Mouse (Mus musculus) layer of hippocampus, postnatal 10 days (tissue): ENCODE data around the gene Ces1a. TPM values are rescaled to one million over a fixed set of nuclear protein-coding genes. Genes with fewer than 3 reads are reported as not detected.
A peak's percentile ranks its signal among the peaks of the same experiment; 100 is the strongest.

Source experiments
- DNase-seq, 2 experiments: peaks; one replicate each; pipeline ENCODE4 v3.0.0; 2021; ENCODE audit warnings: low spot score in 2 of 2
- long read RNA-seq: library from polyadenylated mRNA; stranded (forward); transcript quantifications from one replicate; pipeline ENCODE4 v2.0.0, GENCODE M21; 2023
- total RNA-seq, 2 experiments: library from RNA; stranded (reverse); gene quantifications; 2 replicates each; pipeline ENCODE4 v1.2.3; 2021

Gene Ces1a
- not detected for total RNA-seq
- long read RNA-seq, result 0 reads

DNA sequence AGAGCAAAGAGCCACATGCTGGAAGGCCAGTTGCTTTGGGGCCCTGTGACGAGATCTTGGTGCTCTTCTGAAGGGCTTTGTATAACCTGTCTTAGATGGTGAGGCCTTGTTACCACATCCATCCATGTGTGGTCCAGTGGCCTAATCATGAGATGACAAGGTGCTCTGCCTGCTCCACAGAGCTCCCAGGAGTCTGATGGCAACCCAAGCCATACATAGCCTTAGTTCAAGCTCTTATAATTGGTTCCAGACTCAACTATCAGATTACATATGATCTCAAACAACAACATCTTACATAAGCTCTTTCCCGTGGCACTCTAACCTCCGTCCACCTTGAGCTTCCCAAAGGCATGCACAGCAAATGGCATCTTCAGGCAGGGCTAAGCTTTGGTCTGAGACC is at the start of gene Ces1a:
Ces1a (minus strand) TSS at position 101 of the 400 bp plus-strand sequence.
- DNase-seq, result no peak

DNA sequence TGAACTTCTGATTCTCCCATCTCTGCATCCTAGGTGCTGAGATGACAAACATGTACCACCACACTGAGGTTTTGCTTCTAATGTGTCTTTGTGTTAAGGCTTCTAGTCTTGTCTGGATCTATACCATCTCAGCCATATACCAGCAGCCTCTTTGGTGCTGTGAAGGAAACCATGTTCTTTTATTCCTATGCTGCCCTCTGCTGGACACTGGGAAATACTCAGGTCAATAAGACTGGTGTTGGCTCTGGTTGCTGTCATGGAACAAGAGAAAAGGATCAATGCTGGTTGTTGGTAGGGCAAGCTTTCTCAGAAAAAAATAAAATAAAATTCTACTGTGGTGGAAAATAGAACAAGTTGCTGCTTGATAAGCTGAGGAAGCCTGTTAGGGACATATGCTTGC is 47.4 kb upstream of the Ces1a start:
- peak; percentile 29 to 32 for DNase-seq

DNA sequence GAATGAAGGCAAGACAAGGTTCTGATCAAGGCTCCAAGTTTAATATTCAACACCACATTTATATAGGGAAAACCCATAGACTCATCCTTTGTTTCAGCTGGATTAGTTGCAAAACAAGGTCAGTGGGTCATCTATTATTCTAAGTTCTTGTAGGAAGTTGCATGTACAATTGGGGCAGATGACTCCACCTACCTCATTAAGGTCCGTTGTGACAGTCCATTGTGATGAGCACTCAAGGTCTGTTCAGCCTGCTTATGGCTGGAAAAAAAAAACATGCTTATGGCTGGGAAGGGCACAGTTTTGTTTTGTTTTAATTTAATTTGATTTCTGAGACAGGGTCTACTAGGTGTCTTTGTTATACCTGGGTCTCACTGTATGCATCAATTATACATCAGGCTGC is 43.3 kb upstream of the Ces1a start:
- no peak for DNase-seq

DNA sequence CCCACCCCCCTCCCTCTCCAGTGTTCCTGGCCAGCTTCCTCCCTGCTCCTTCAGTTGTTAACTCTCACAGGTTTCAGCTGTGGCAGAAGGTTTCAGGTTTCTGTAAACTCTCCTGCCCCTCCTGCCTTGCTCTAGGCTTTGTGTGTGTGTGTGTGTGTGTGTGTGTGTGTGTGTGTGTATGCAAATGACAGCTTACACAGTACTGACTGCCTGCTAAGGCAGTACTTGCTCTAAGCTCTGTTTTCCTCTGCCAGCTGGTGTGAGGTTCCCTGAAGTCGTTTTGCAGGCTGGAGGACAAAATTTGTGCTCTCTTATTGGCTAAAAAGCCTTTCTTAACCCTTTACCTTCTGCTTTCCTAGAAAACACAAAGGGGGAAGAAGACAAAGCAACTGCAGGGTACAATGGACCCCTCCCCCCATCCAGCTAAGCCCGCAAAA is 40.7 kb upstream of the Ces1a start:
- DNase-seq, result no peak

DNA sequence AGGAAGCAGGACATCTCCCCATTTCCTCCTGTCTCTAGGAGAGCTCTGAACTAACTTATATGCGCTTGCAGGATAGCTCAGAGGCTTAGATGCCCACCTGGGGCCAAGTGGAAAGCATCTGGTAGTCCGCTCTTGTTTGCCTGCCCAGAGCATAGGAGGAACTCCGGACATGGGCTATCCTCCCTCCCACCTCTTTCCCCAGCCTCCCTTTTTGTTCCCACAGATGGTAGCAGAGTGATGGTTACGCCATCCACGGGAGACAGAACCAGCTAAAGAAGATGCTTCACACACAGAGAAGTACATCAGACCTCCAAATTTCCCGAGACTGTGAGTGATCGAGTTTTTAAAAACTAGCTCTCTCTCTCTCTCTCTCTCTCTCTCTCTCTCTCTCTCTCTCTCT is 40.2 kb upstream of the Ces1a start:
- DNase-seq, result no peak

DNA sequence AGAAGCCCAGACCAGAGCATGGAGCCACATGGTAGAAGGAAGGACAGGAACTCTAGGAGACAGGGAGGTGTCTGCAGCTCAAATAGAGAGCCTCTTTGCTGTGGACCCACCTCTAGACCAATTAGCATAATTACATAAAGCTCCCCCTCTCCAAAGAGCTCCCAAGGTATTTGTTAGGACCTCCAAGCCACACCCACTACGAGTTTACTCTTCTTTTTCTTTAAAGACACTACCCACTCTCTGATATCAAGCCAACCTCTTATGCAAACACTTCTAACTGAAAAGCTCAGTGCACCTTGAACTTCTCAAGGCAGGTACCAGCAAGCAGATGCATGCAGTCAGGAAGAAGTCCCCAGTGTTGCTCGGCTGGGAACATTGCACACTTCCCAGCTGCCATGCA is 31.9 kb upstream of the Ces1a start, which contains the start of gene Ces1b:
Ces1b (minus strand) TSS at position 131 of the 400 bp plus-strand sequence.
- DNase-seq, result no peak

DNA sequence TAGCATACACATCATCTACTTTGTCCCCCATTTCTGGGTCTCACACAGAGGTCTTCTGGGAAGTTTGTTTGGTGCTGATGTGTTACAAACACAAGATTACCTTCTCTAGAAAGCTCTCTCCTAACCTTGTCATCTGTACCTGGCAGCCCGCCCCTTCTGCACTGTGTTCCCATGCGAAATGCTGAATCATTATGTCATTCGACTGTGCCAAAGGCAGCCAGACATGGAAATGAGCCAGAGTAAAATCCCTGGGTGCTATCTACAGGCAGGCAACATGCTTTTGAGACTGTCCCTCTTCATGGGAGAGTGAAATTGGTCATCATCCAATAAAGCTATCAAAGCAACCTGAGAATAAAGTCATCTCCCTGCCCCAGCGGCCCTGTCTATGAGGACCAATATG is 27.3 kb upstream of the Ces1a start:
- no peak for DNase-seq

DNA sequence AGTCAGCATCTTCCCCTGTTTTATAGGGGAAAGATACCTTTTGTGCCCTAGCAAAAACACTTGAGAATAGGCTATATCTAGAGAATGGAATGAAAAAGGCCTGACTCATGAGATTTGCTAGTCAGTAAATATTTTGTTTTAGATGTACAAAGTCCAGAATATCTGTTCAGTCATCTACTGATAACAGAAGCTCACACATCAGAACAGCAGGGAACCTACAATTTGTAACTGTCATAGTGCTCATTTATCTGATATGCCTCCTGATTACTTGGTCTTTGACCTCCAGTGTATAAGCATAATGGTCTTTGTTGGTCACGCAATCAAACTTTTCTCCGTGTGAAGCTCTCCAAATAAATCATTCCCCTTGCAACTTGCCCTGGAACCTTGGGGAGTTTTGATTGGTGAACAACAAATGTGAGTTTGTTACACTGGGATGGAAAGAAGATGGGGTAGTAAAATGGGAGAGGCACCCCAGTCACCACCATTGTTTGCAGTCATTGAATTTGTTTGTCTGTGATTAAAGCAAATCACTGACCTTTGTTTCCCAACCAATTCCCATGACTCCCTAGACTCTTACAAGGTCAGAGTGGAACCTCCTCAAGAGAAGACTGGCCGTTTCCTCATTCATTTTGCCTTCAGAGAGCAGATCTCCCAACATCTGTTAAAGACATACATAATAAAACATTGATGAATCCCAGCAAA is 15.6 kb upstream of the Ces1a start:
- DNase-seq, result no peak

DNA sequence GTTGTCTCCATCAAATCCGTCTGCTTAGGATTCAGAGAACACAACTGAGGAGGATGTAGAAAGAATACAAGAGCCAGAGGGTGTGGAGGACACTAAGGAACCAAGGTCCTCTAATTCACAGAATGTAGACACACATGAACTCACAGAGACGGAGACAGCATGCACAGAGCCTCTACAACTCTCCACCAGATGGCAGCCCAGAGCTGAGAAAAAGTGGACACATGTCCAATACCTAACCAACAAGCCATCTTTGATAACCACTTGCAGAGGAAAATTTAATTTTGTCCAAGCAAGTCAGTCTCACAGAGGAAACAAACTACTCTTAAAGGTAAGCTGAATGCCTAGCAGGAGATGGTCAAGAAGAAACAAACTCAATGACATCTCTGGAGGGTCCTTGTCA is 11.2 kb upstream of the Ces1a start:
- peak; percentile 63 to 74 for DNase-seq

DNA sequence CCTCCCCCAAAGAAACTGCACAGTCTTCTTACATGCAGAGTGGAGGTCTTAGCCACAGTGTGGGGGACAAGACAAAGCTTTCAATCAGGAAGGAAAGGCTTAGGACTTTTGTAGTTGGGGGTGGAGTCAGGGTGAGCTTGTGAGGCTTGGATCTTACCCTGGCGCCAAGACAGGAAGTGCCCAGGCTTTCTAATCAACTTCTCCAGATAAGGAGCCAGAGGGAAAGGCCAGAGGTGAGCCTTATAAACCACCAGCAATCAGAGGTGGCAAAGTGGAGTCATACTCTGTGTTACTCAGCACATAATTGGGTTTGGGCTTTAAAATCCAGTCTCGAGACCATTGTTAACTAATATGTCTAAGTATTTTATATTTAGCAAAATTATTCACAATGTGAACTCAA is 7.2 kb upstream of the Ces1a start:
- DNase-seq, result no peak

DNA sequence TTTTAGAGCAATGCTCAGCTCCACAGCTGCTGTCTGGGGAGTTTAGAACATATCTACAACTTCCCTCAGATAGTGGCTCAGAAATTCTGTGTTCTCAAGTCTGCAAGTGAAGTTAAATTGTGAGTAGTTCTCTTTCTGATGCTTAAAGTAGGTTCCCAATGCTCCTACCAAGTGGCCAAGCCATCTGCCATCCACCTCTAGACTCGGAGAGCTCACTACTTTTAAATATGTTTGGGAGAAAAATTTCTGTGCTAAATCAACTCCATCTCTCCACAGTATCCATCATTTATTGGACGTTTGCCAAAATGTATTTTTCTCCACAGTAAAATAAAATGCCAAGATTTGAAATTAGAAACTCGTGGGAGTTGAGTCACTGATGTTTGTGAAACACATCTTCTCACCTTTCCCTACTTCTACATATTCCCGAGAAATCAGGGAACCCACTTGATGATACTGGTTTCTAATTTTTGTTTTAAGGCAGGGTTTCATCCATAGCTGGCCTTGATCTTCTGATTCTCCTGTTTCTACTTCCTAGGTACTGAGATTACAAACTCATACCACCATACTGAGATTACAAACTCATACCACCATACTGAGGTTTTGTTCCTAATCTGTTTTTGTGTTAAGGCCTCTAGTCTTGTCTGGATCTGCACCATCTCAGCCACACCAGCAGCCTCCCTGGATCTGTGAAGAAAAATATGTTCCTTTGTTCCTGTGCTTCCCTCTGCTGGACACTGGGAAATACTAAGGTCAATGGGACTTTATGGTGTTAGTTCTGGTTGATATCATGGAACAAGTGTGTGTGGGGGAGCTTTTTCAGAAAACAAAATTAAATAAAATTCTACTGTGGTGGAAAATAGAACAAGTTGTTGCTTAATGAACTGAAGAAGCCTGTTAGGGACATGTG is 771 bp upstream of the Ces1a start:
- no peak for DNase-seq

DNA sequence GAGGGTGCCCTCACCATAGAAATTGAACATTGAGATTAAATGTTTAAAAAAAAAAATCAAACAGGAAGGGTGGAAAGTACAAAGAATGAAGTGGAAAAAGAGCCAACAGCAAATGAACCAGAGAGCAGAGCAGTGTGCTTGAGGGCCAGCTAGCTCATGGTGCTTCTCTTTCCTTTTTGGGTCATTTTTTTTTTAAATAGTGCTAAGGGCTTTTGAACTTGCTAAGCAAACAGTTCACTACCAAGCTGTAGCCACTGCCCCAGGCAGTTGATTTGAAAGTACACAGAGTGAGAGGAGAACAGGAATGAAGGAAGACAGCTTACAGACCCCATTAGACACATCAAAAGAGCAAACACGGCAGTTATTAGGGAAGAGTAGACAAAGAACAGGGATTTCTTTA is 4.9 kb downstream of the Ces1a start:
- DNase-seq, result no peak

DNA sequence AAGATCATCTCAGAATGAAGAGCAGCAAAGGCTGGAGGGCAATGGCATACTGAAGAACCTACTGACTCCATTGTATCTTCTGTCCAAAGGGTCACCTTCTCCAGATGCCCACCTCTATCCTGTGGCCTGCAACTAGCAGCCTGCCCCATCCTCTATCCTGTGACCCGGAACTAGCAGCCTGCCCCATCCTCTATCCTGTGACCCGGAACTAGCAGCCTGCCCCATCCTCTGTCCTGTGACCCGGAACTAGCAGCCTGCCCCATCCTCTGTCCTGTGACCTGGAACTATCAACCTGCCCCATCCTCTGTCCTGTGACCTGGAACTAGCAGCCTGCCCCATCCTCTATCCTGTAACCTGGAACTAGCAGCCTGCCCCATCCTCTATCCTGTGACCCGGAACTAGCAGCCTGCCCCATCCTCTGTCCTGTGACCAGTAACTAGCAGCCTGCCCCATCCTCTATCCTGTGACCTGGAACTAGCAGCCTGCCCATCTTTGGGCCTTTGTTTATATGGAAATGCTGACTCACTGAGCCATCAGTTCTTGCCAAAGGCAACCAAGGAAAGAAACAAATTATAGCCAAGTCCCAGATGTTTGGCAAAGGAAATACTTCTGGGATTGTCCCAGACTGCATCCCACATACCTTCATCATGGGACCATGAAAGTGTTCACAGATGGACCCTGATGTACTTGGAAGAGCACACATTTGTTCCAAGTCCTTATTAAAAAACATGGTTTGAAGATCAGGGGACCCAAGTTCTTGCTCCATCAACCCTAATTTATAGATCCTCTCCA is 7.0 kb downstream of the Ces1a start:
- DNase-seq, result no peak

DNA sequence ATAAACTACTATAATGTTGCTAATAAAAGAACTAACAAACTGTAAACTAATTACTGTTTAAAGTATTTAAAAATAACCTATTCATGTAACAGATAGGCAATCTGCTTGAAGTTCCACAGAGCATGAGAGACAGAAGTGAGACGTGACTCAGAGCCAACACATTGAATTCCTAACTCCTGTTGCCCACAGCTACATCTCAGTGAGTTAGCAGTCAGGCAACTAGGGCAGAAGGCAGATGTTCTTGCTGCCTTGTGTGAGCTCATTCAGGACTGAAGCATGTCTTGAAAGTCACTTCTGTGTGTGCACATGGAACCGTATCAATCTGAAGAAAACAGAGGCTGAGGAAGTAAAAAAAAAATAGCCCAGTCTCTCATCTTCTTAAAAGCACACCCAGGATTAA is 7.7 kb downstream of the Ces1a start:
- no peak for DNase-seq

DNA sequence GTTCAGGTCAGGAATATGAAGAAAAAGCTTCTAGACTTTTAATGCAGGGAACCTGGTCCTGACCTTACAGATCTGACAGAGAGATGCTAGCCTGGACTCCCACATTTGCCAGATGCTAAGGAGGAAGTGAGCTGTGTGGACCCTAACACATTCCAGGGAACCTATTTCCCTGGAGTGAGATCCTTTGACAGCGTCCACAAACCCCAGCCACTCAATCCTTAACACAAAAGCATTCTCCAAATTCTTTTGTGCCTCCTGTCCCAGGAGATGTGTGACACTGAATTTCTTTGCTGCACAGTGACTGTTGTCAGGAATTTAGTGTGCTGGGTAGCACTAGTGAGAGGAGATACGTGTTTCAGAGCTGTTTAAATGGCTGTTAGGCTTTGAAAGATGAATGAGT is 9.2 kb downstream of the Ces1a start:
- no peak for DNase-seq

DNA sequence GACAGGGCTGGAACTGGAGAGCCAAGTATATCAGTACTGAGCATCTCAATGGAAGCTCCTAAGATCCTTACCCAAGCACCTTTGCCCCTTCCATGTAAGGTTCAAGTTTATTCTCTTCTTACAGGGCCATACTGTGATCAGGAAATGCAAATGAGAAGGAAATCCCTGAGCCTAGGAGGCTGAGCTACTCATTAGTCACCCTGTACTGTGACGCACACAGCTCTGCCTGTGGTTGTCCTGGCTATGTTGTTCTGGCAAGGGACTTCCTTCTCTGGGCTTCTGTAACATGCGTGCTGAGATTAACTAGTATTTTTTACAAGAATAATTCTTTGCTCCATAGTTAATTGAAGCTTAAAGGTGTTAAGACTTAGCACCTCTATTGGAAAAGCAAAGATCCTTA is 17.3 kb downstream of the Ces1a start:
- DNase-seq, result no peak

DNA sequence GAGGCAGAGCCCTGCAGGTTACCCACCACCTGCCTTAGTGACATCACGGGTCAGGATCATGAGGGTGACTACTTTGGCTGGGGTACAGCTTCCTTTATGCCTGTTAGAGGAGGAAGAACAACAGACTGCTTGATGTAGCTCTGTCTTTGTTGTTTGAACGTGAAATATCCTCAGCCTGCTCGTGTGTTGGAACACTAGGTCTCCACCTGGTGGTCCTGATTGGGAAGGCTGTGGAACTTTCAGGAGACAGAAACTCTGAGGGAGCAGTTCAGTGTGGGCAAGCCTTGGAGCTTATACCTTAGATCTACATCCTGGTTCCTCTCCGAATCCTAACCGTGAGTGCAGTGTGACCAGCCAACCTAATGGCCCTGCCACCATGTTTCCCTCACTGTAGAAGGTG is 26.3 kb downstream of the Ces1a start:
- no peak for DNase-seq

DNA sequence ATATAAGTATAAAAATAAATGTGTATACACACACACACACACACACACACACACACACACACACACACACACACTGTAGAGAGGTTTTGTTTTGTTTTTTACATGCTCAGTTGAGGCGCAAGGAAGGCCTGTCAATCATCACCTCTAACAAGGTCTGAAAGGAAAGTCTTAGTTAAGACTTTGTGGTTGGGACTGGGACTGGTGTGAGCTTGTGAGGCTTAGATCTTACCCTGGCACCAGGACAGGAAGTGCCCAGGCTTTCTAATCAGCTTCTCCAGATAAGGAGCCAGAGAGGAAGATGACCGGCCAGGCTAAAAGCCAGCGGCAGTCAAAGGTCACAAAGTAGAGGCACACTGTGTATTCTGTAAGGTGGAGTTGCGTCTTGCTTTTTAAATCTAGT is 33.7 kb downstream of the Ces1a start:
- no peak for DNase-seq

DNA sequence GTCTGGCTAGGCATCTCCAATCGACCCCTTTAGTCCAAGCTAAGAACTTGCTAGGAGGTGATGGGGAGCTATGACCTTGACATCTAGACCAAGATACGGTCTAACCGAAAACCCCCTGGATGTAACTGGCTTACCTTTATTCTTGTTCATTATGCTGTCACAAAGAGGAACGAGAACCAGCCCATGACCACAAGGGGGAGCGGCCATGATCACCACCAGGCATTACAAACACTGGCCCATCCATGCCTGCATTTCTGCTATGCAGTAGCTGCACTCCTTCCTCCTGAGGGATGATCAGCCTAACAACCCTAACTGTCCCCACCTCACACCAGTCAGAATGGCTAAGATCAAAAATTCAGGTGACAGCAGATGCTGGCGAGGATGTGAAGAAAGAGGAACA is 35.8 kb downstream of the Ces1a start:
- DNase-seq, result peak in 1 of 2 experiments; percentile 24

DNA sequence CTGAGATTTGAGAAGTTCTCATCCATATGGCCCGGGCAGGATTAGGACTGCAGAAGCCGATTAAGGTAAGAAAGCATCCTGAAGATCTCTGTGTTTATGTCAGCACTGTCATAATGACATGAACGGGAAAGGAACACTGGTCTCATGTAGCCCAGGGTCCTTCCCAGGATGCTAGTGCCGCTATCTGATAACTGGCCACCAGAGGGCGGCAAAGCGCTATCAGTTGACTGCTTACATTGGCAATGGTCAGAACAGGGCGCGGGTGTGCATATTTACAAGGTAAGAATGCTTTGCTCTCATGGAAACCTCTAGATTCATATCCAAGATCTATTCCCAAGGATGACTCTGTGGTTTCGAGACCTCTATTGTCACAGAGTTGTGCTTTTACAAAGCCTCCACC is 36.6 kb downstream of the Ces1a start:
- peak; percentile 93 for DNase-seq

DNA sequence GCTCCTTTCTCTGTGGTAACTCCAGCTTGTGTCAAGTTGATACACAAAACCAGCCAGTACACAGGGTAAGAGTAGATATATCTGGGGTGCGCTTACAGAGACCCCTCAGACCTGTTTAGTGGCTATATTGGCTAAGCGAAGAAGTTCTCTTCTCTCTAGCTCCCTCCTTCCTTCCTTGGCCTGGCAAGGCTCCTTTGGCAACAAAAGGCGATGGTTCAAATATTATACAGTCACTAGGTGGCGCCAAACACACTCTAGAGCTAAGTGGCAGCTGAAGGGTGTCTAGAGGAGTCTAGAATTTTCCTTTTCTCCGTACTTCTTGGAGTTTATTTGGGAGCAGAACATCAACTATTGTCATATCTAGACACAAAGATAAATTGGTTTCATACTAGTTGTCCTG is 37.7 kb downstream of the Ces1a start:
- peak; percentile 41 to 52 for DNase-seq

DNA sequence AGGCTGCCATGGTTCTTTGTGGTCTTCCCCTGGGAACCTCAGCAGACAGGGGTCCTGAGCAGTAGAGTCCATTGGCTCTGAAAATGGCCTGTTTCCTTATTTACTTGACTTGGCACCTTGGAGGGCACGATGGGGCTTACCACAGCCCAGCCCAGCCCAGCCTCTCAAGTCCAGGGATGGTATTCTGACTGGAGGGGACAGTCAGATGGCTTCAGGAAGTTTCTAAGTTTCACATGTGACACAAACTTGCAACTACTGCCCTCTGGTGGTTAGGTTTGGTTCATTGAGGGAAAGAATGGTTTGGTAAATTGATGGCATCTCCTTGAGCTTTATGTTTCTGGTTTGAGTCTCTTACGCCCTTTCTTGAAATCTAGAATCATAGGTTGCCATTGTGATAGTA is 49.4 kb downstream of the Ces1a start:
- peak; percentile 67 to 75 for DNase-seq
